Mouse (Mus musculus) kidney, adult 2 months (tissue): ENCODE results near the gene Akr1c13.

ENCODE experiments used
- CTCF ChIP-seq: fragments of 200-500 bp; conservative IDR thresholded peaks from 2 replicates; pipeline ENCODE4 v1.5.1; 2011; ENCODE audit warnings: low read depth, mild to moderate bottlenecking, control low read depth, low read length, moderate library complexity, mixed read lengths; ENCODE audit not compliant: insufficient read depth, insufficient read length
- POLR2A ChIP-seq: fragments of 200-500 bp; IDR thresholded peaks from one replicate; pipeline ENCODE4 v1.6.1; 2011; ENCODE audit warnings: low read depth, low read length, control low read depth

GRCm38 (mm10) chr13:4188174-4188573 lies 2.8 kb upstream of the Akr1c13 start:
- TF ChIP-seq POLR2A, result no peak
- peak; percentile 28; the same call in 1 of the 2 replicates for TF ChIP-seq CTCF
